Mouse (Mus musculus) lung, postnatal 14 days (tissue): ENCODE results near the gene Slc35c2.
A peak's percentile ranks its signal among the peaks of the same experiment; 100 is the strongest.

ENCODE experiments used
- DNase-seq: peaks from one replicate; pipeline ENCODE4 v3.0.0; 2021

Slc35c2 gene

DNA sequence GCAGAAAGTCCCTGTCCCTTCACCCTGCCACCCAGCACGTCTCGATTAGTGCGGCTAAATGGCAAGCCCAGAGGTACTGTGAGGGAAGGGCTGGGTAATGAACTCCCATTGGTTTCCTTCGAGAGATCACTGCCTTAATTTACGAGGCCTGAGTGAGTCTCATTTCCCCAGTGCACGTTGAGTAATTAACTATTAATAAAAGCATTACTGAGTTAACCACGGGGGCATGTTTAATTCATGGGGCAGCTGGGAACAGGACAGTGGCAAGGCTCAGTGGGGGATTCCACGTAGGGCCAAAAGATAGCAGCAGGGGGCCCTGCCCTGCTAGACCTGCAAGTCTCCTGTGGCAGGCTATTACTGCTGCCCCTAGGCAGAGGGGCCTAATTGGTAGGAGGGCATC, 16.3 kb downstream of the Slc35c2 start:
- no peak for DNase-seq

DNA sequence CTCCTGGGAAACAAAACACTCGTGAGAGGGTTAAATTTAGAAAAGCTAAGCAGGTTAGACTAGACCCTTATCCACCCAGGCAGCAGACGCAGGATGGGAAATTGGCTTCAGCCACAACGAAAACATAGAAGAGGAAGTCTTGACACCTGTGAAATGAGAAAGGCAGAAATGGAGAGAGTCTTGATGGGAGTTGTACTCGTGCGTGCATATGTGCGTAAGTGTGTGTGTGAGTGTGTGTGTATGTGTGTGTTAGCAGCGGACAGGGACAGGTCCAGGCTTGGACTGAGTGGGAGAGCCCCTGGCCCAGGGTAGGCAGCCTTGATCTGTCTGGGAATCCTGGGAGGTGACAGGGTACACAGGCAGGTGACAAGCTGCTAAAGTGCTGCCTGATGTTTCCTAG, 16.8 kb downstream of the Slc35c2 start:
- DNase-seq, result no peak

DNA sequence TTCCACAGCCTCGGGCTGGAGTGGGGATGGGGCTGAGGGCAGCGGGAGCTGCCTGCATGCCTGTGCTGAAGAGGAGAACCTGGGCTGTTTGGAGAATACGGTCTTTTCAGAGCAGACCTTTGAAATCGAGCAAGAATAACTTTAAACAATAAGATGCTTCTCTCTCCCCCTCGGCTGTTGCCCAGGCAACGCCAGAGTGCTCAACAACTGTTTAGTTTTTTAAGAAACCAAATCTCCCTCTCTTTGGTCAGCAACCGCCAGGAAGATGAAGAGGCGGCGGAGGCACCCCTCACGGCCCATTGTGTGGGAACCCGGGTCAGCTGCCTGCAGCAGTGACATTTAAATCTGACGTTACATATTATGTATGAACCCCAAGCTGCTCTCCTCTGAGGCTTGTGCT, 20.9 kb downstream of the Slc35c2 start:
- no peak for DNase-seq

DNA sequence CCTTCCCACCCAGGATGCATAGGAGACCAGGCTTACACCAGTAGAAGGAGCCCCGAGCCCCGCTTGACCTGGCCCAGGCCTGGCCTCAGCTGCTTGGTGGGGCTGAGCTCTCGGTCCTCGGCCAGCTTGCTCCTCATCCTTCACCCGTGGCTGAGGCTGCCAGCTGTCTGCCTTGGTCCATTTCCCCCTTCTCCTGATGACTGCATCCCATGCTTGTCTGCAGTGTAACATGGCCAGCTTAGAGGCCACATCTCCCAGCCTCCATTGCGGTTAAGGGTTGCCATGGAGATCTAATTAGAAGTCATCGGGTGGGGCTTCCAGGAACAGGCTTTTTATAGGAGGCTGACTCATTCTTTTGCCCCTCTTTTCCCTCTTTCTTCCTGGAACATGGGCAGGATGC, 23.8 kb downstream of the Slc35c2 start:
- no peak for DNase-seq

DNA sequence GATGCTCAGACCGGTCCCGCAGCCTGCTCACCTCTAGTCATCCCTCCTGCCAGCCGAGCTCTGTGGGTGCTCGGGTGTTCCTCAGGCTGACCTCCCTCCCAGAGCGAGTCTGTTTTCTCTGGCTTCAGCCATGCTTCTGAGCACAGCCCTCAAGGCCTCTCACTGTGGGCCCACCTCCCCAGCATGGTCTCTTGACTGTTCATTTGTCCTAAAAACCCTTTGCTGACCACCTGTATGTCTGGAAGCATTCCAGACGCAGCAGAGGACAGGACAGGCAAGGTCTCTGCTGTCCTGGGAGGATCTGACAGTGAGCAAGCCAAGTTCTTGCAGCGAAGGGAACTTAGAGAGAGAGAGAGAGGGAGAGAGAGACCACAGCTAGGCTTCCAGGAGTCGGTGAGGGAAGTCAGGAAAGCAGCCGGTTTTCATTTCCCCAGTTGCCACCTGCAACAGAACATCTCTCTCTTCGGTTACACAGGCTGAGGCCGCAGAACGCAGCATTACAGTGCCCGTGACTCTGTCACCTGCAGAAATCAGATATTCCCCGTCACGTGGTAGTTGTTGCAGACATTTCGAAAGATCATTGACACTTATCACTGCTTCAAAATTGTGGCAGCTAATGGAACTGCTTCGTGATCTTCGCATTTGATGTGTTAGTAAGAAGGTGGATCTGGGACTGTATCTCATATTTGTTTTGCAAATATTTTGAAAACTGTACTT, 25.2 kb downstream of the Slc35c2 start:
- no peak for DNase-seq

DNA sequence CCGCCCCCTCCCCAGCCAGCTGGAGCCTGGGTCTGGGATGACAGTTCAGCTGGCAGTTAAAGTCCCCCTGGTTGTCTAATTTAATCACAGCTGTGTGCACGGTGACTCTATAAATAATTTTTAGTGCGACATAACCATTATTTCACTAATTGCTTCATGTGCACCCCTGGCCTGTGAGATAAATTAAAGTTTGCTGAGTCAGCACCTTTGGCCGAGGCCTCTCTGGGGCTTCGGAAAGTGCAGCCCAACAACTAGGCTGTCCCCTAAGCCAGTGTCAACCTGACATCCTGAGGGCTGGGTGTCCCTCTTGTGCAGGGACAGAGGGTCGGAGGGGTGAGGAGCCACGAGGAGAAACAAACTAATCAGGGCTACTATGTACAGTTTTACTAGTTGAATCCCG, 27.8 kb downstream of the Slc35c2 start:
- DNase-seq, result no peak

DNA sequence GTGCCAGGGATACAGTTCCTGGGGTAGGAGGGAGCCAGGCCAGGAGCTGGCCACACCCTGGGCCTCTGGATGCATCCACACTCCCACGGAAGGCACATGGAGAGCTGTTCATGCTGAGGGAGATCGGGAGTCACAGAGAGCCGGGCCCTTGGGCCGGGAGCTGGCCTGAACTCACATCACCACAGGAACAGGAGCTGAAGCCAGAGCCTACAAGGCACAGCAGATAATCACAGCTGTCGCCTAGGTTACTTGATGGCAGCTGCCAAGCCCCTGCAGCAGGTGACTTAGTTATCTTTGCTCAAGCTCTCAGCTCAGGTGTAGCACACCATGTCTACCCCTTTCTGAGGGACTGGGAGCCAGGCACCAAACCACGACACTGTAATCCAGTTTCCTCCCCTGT, 29.3 kb downstream of the Slc35c2 start:
- no peak for DNase-seq

DNA sequence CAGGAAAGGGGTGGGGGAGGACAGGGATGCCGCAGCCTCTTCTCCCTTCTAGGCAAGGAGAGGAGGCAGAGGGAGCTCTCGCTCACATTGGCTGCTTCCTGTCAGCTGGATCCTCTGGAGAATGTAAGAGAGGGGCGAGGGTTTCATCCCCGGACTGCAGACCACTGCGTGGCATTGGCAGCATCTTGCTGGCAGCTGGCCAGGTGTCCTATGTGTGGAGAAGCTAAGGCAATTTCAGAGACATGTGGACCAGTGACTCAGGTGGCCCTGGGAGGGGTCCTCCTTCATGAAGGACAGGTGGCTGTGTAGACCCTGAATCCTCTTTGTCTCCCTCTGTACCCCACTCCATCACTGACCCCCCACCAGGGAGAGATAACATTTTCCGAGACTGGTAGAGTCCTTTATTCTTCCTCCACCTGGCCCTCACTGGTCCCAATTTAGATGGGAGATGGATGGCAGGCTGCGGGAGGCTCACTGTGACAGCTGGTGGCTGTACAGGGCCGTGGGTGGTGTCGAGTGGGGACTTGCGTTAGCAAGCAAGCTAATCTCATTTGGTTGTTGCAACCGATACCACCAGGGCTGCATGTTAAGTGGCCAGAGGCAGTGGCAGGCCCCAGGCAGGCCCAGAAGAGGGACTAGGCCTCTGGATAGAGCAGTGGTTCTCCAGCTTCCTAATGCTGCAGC, 30.4 kb downstream of the Slc35c2 start:
- no peak for DNase-seq

DNA sequence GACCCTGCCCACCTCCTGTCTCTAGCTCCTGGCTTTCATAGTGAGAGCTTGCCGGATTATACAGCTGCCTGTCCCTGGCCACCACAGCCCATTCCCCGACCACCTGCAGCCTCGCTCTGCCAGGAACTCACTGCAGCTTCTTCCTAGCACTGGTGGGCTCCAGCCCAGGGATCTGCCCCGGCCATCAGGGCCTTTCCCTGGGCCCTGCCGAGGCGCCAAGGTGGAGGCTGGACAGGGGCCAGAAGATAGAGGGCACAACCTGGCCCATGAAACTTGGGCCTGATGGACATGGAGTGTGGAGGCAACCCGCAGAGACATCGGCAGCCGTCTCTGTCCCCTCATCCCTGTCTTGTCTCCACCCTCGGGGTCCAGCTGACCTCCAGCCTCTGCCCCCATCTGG, 31.5 kb downstream of the Slc35c2 start:
- DNase-seq, result no peak

DNA sequence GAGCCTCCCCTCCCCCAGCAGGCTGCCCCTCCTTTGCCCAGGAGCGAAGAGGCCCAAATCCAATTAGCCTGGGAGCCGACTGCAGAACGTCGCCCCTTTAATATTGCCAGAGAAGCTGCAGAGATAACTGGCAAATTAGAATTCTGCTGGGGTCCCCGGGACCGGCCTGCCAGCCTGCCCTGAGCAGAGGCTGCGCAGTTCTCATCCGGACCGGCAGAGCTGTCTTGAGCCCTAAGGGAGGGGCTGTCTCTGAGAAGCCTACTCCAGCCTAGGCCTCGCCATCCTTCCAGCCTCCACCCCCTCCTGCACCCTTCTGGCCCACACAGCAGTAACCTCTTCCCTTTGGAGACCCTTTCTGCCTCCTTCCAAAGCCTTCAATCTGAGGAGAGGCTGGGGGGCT, 33.8 kb downstream of the Slc35c2 start:
- no peak for DNase-seq

DNA sequence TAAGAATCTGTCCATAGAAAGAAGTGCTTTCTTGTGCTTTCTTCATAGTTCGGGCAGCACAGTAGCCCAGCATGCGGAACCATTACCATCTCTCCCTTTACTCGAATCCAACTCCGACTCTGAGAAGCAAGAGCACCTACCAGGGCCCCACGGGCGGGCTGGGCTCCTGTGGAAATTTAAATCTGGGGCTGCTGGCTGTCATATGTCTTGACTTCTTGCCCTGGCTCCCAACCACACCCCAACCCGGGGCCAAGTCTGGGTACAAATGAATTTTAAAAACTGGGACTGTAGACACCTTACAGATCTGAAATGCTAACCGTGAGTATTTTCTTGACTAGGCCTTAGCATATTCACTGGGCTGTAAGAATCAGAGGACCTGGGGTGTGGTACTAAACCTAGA, 34.4 kb downstream of the Slc35c2 start:
- DNase-seq, result no peak

DNA sequence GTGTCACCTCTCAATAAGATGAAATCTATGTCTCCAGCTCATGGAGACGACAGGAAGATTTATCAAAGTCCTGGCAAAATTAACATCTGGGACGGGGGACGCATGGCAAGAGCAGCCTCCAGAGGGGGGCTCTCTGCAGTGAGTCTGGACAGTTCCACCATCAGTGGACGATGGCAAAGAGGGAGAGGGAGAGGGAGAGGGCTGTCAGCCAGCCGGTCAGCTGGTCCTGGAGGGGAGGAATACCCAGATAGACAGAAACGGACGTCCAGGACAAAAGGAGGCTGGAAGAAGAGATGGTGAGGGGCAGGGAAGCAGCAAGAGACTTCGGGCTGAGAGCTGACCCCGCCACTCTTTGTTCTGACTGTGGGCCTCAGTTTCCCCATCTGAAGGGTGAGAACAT, 34.9 kb downstream of the Slc35c2 start:
- no peak for DNase-seq

DNA sequence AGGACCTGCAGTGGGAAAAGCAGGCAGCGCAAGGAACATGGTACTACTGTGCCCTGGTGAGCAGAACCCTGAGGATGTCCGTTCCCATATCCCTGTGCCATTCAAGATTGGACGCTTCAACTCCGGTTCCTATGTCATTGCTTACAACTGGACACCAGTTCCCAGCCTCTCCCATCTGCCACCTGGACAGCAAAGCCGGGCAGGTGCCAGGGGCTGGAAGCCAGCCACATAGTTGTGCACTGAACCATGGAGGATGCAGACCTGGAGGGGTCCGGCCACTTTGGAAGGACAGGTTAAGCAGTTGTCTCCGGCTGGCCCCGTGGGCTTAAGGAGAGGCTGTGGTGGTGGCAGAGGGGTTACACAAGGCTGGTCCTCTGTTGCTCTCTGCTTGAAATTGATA, 35.3 kb downstream of the Slc35c2 start:
- DNase-seq, result no peak

DNA sequence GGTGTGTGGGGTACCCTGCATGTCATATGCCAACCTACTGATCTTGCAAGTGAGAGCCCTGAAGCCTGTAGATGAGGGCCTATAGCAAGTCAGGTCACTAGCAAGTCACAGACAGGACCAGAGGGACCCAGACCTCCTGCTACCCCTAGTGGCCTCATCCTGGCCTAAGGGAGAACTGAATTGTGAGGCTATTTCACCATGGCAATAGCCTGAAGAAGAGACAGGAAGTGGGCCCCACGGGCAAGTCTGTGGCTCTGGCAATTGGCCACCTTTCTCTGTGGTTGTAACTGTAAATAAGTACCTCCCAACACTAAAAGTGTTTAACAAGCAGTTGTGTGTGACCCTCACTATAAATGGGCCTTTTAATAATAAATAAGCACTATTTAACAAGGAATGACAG, 36.8 kb downstream of the Slc35c2 start:
- DNase-seq, result no peak

DNA sequence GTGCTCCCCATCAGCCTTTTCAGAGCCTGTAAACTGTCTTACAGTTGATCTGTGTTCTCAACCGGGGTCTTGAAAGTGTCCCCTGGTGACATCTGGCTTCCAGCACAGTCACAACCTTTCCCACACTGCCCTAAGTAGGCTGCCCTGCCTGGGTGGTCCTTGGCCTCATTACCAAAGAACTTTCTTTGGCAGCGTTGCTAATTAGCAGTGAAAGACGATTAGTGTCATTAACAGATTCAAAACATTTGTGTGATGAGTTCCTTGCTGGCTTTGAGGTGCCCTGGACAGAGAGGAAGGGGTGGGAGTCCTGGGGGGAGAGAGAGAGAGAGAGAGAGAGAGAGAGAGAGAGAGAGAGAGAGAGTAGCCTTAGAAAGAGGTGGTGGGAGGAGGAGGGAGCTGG, 38.7 kb downstream of the Slc35c2 start:
- no peak for DNase-seq

DNA sequence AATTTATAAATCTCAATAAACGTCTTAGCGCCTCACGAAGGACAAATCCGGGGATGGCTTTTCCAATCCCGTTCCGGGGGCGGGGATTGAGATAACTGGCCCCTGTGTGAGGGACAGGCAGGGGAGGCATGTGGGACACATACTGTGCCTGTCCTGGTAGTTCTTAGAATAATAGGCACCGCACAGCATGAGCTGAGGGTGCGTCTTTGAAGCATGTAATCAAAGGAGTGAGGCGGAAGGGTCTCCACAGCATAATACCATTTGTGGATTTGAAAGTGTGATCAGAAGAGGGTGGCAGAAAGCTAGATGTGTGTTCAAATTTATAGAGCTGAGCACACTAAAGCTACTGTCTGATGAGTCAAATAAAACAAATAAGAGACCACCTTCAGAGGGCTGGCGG, 41.3 kb downstream of the Slc35c2 start:
- no peak for DNase-seq

DNA sequence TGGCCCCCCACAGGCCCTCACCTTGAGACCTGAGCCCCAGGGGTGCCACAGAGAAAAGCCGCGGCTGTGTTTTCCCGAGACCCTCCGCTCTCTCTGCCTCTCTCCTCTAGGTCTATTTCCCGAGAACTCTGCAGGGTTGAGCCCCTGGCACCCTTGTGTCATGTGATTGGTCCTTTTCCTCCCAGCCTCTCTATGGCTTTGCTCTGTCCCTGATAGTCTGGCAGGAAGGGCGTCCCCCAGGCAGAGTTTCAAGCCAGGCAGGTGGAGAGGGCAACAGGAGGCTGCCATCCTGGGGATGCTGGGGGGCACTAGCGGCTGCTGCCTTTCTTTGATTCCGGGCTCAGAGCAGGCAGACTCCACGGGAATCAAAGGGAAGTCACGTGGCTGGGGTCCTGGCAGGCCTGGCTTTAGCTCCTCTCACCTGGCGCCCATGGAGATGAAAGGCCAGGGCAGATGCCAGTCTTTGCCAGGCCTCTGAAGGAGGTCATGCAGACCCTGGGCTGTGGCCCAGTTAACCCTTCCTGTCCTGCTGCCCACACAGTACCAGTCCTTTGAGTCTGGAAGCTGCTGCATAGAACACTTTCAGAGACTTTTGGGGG, 44.4 kb downstream of the Slc35c2 start:
- DNase-seq, result no peak

DNA sequence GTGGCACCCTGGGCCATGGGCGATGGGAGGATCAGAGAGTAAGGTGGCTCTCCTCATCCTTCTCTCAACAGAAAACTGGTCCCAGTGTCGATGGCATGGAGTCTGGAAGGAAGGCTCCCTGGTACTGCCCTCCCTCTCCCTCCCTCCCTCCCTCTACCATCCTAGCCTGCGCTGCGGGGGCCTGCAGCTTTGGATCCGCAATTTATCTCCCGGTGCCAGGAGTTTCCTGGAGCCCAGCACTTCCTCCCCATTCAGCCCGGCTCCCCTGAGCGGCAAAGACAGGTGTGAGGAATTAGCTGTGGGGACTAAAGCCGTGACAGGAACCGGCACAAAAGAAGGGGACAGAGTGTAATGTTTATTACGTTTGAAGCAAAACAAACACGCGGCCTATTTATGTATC, 45.1 kb downstream of the Slc35c2 start:
- DNase-seq, result no peak

DNA sequence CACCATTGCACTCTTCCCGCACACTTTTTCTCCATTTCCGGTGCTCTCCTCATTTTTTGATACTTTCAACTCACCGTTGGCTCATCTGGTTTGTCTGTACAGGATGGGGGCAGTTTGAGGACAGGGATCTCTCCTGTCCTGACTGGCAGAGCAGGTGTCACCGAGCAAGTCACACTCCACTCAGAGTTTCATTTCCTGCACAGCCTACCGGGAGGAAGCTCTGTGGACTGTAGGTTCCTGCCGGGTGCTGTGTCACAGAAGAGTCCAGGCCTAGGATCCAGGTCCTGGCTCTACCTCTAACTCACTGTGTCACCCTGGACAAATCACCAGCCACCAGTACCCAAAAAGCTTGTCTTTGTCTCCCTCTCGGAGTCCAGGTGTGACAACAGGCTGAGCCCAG, 45.9 kb downstream of the Slc35c2 start:
- no peak for DNase-seq

DNA sequence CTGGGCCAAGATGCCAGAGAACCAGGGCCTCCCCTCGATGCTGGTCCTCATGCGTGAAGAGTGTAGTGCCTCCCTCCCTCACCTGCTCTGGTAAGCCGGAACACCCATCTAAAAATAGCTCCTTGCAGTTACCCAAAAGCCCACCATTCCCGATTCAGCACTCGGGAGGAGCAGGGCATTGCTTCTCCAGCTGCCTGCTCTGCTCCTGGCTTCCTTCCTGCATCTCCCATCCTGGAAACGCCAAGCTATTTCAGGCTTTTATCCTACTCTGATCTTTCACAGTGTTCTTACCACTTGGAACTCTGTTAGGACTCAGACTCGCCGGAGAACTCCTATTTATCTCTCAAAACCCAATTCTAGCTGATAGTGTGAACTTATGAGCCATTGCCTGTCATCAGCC, 47.3 kb downstream of the Slc35c2 start:
- DNase-seq, result no peak

DNA sequence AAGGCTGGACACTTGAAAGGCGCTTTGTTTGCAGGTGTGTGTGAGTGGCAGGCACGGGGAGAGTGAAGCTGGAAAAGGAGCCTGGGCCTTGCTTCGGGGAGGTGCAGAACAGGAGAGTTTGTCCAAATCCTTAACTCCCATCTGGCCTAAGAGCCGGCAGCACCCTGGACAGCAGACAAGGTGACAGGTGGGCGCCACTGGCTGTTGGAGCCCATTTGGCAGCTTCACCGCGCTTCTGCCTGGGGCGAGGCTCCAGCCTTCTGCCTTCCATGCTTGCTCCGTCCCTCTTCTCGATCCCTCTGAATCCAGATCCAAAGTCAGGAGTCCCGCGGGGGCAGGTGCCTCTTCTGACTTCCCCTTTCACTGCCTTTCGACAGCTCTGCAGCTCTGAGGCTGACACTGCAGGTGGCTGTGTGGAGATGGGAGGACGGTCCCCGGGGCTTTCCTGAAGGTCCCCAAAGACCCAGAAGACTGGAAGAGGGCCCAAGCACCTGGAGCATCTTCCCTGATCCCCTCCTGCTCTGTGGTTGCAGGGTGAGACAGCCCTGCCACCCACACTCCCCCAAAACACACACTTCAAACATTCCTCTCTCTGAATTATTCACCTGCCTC, 48.0 kb downstream of the Slc35c2 start:
- DNase-seq, result no peak

DNA sequence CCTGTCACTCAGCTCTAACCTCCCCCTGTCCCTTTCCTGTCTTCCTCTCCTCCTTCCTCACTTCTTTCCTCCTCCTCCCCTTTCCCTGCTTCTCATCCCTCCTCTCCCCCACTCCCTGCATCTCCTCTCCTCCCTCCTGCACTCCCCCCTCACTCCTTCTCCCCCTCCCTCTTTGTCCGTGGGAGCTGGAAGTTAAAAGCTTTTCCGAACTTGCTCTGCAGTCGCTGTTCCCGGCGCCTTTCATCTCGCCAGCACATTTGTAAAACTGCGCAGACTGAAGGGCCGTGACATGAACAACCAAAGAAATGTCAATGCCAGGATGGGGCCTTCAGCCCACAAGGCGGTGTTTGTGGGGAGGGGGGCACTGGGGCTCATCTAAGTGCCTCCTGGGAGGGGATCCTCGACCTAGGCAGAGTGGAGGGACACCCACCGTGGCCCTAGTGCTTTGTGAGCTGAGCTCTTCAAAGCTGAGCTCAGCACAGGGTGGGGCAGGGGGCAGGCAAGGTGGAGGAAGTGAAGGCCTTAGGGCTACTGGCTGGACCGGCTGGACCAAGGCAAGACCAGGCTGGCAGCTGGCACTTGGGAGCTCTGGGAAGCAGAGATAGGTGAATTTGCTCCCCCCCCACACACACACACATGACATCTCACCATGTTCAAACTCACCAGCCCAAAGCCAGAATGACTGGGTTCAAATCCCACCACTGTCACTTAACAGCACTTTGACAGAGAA, 49.1 kb downstream of the Slc35c2 start:
- DNase-seq, result no peak

DNA sequence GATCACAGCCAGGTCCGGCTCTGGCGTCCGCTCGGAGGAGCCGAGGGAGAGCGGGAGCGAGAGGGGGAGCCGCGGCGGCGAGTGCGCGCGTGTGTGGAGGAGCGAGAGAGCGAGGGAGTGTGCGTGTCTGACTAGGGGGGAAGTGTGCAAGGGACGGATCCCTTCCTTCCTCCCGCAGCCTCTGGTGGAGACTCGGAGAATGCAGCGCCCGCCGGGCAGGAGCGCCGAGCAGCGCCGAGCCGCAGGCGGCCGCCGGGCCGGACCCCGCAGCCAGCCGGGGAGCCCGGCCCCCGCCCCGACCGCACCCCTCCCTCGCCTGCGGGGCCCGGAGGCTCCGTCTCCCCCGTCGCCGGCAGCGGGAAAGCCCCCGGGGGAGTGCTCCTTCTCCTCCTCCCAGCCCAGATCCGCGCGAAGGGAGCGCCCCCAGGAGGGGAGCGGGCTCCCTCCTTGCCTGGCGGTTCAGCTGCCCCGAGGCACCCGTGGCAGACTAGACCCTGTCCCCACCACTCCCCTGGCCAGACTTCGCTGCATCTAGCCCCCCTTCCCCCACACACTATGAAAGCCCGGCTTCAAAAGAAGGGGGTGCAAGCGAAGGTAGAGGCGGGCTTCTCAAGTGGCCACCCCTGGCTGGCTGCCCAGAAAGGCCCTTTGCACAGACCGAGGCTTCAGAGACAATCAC, 52.9 kb downstream of the Slc35c2 start, which contains the start of gene Cdh22:
Cdh22 (minus strand) TSS at position 241 of the 679 bp plus-strand sequence.
- peak; percentile 52 for DNase-seq
